Mouse (Mus musculus) embryonic facial prominence, embryonic 12.5 days (tissue): ENCODE measurements around the gene Dbndd2. TPM values are rescaled to one million over a fixed set of nuclear protein-coding genes. Genes with fewer than 3 reads are reported as not detected.
A peak's percentile ranks its signal among the peaks of the same experiment; 100 is the strongest.

Source experiments
- ATAC-seq: fragments of 200-750 bp; cut with Nextera tagmentation; 2 replicates; pipeline ENCODE4 v1.8.0; 2017; ENCODE audit not compliant: insufficient number of reproducible peaks, insufficient read depth, low FRiP score, low TSS enrichment
- H3K27ac ChIP-seq: fragments of 300-500 bp; sonication (generic); 2 replicates; pipeline ENCODE4 v1.5.1; 2016; ENCODE audit warnings: mild to moderate bottlenecking
- H3K27me3 ChIP-seq: fragments of 300-500 bp; sonication (generic); 2 replicates; pipeline ENCODE4 v1.6.1; 2016; ENCODE audit warnings: mild to moderate bottlenecking, moderate library complexity
- H3K36me3 ChIP-seq: fragments of 300-500 bp; sonication (generic); 2 replicates; pipeline ENCODE4 v1.6.1; 2016; ENCODE audit warnings: mild to moderate bottlenecking
- H3K4me1 ChIP-seq: fragments of 300-500 bp; sonication (generic); 2 replicates; pipeline ENCODE4 v1.6.1; 2016
- H3K4me2 ChIP-seq: fragments of 300-500 bp; sonication (generic); replicated peaks from 2 replicates; pipeline ENCODE4 v1.6.1; 2016; ENCODE audit warnings: mild to moderate bottlenecking, moderate library complexity
- H3K4me3 ChIP-seq: fragments of 300-500 bp; sonication (generic); 2 replicates; pipeline ENCODE4 v1.5.1; 2016; ENCODE audit warnings: mild to moderate bottlenecking
- H3K9ac ChIP-seq: fragments of 300-500 bp; sonication (generic); 2 replicates; pipeline ENCODE4 v1.6.1; 2016; ENCODE audit warnings: mild to moderate bottlenecking, moderate library complexity
- H3K9me3 ChIP-seq: fragments of 300-500 bp; sonication (generic); 2 replicates; pipeline ENCODE4 v1.6.1; 2016; ENCODE audit warnings: mild to moderate bottlenecking, moderate library complexity
- WGBS: fragments of 180-500 bp; shearing (Covaris S2); methylation state at CpG from one replicate; pipeline ENCODE4 v1.1.7; 2016; 5-methylcytosine and 5-hydroxymethylcytosine counted together
- polyA plus RNA-seq: library from polyadenylated mRNA; unstranded; fragments of >200 nt; fragmentation: Nextera tagmentation; extraction: Ambion mirVana; gene quantifications from 2 replicates; pipeline ENCODE4 v1.2.1, GENCODE M21; 2016

Dbndd2 gene
- polyA plus RNA-seq, 1 experiment from 2014 or later: 1.7 TPM

GRCm38 (mm10) chr2:164510621-164511190, 24.8 kb downstream of the Dbndd2 start:
- Histone ChIP-seq H3K4me3 (no peak overlapping the region), H3K36me3 (peaks cover 12% of the 10 kb centered on the region), H3K9me3 (no peaks in the 10 kb centered on the region), H3K27ac (0 out of 2 replicates have a peak overlapping the region, but pooled peaks have one; percentile 23), H3K4me1 (no peaks in the 10 kb centered on the region), H3K4me2 (no peak overlapping the region), H3K27me3 (no peaks in the 10 kb centered on the region), H3K9ac (no peak overlapping the region)
- no peak for ATAC-seq
- 33% methylated on average over 4 of the region's 5 CpGs for WGBS

- no peak overlapping the region for H3K9ac ChIP-seq
- no peaks in the 10 kb centered on the region for H3K36me3 ChIP-seq
- H3K4me3 ChIP-seq: no peak overlapping the region
- no peaks in the 10 kb centered on the region for H3K4me1 ChIP-seq
- WGBS: 68% methylated on average over 12 of the region's 14 CpGs
- no peaks in the 10 kb centered on the region for H3K27me3 ChIP-seq
- no peaks in the 10 kb centered on the region for H3K9me3 ChIP-seq
- no peak overlapping the region for H3K4me2 ChIP-seq
- no peak for ATAC-seq
- H3K27ac ChIP-seq: no peak overlapping the region
These were observed 26.4 kb downstream of the Dbndd2 start for GRCm38 (mm10) chr2:164512121-164512909.

- no peaks in the 10 kb centered on the region for H3K9me3 ChIP-seq
- 73% methylated on average over 8 of the region's 8 CpGs for WGBS
- no peaks in the 10 kb centered on the region for H3K4me1 ChIP-seq
- 0 out of 2 replicates have a peak overlapping the region, but pooled peaks have one; percentile 13 for H3K27ac ChIP-seq
- H3K27me3 ChIP-seq: no peaks in the 10 kb centered on the region
- H3K36me3 ChIP-seq: no peaks in the 10 kb centered on the region
- H3K4me3 ChIP-seq: no peak overlapping the region
- H3K4me2 ChIP-seq: no peak overlapping the region
- H3K9ac ChIP-seq: no peak overlapping the region
- no peak for ATAC-seq
These were observed 27.5 kb downstream of the Dbndd2 start for GRCm38 (mm10) chr2:164513389-164513788.

- no peaks in the 10 kb centered on the region for H3K27me3 ChIP-seq
- H3K9me3 ChIP-seq: no peaks in the 10 kb centered on the region
- H3K4me3 ChIP-seq: no peak overlapping the region
- 77% methylated on average over 3 of the region's 3 CpGs for WGBS
- H3K4me2 ChIP-seq: no peak overlapping the region
- no peaks in the 10 kb centered on the region for H3K36me3 ChIP-seq
- H3K4me1 ChIP-seq: no peaks in the 10 kb centered on the region
- no peak for ATAC-seq
- no peak overlapping the region for H3K9ac ChIP-seq
- H3K27ac ChIP-seq: no peak overlapping the region
These were observed 29.0 kb downstream of the Dbndd2 start for GRCm38 (mm10) chr2:164514916-164515315.

GRCm38 (mm10) chr2:164515897-164516296, 30.0 kb downstream of the Dbndd2 start:
- no peak for ATAC-seq
- 71% methylated on average over 9 of the region's 9 CpGs for WGBS
- no peak overlapping the region for H3K9ac ChIP-seq
- H3K4me2 ChIP-seq: no peak overlapping the region
- H3K27ac ChIP-seq: no peak overlapping the region
- no peaks in the 10 kb centered on the region for H3K4me1 ChIP-seq
- no peaks in the 10 kb centered on the region for H3K36me3 ChIP-seq
- no peaks in the 10 kb centered on the region for H3K27me3 ChIP-seq
- H3K9me3 ChIP-seq: no peaks in the 10 kb centered on the region
- H3K4me3 ChIP-seq: no peak overlapping the region

GRCm38 (mm10) chr2:164516592-164516991, 30.7 kb downstream of the Dbndd2 start:
- H3K4me1 ChIP-seq: no peaks in the 10 kb centered on the region
- no peak overlapping the region for H3K4me2 ChIP-seq
- WGBS: 77% methylated on average over 11 of the region's 11 CpGs
- H3K9me3 ChIP-seq: no peaks in the 10 kb centered on the region
- H3K27ac ChIP-seq: no peak overlapping the region
- H3K27me3 ChIP-seq: no peaks in the 10 kb centered on the region
- H3K9ac ChIP-seq: no peak overlapping the region
- H3K36me3 ChIP-seq: no peaks in the 10 kb centered on the region
- no peak for ATAC-seq
- no peak overlapping the region for H3K4me3 ChIP-seq

GRCm38 (mm10) chr2:164517485-164518221, 31.7 kb downstream of the Dbndd2 start:
- Histone ChIP-seq H3K4me2 (no peak overlapping the region), H3K36me3 (no peaks in the 10 kb centered on the region), H3K4me1 (peaks cover 3% of the 10 kb centered on the region; the same call in 1 of the 2 replicates), H3K27me3 (no peaks in the 10 kb centered on the region), H3K9ac (no peak overlapping the region), H3K4me3 (no peak overlapping the region), H3K9me3 (no peaks in the 10 kb centered on the region), H3K27ac (peak overlapping the region; percentile 63; the same call in 1 of the 2 replicates)
- 36% methylated on average over 9 of the region's 10 CpGs for WGBS
- no peak for ATAC-seq

GRCm38 (mm10) chr2:164518266-164519170, 32.6 kb downstream of the Dbndd2 start:
- WGBS: 54% methylated on average over 11 of the region's 11 CpGs
- Histone ChIP-seq H3K27ac (peak overlapping the region; percentile 63; the same call in 1 of the 2 replicates), H3K27me3 (no peaks in the 10 kb centered on the region), H3K9ac (no peak overlapping the region), H3K4me3 (no peak overlapping the region), H3K36me3 (no peaks in the 10 kb centered on the region), H3K9me3 (no peaks in the 10 kb centered on the region), H3K4me2 (no peak overlapping the region), H3K4me1 (peaks cover 3% of the 10 kb centered on the region; the same call in 1 of the 2 replicates)
- no peak for ATAC-seq

- no peak overlapping the region for H3K27ac ChIP-seq
- no peaks in the 10 kb centered on the region for H3K36me3 ChIP-seq
- H3K4me1 ChIP-seq: peaks cover 3% of the 10 kb centered on the region; the same call in 1 of the 2 replicates
- H3K4me2 ChIP-seq: no peak overlapping the region
- H3K9ac ChIP-seq: no peak overlapping the region
- no peak overlapping the region for H3K4me3 ChIP-seq
- ATAC-seq: no peak
- no peaks in the 10 kb centered on the region for H3K27me3 ChIP-seq
- H3K9me3 ChIP-seq: no peaks in the 10 kb centered on the region
- WGBS: 78% methylated on average over 6 of the region's 6 CpGs
These were observed 33.2 kb downstream of the Dbndd2 start for GRCm38 (mm10) chr2:164519171-164519526.

GRCm38 (mm10) chr2:164520782-164521181, 34.9 kb downstream of the Dbndd2 start:
- H3K4me2 ChIP-seq: no peak overlapping the region
- no peaks in the 10 kb centered on the region for H3K36me3 ChIP-seq
- WGBS: 16% methylated on average over 3 of the region's 3 CpGs
- no peak overlapping the region for H3K4me3 ChIP-seq
- H3K9me3 ChIP-seq: no peaks in the 10 kb centered on the region
- H3K4me1 ChIP-seq: peaks cover 3% of the 10 kb centered on the region; the same call in 1 of the 2 replicates
- H3K27ac ChIP-seq: no peak overlapping the region
- H3K9ac ChIP-seq: no peak overlapping the region
- ATAC-seq: no peak
- no peaks in the 10 kb centered on the region for H3K27me3 ChIP-seq

- Histone ChIP-seq H3K9me3 (peaks cover 5% of the 10 kb centered on the region; the same call in 1 of the 2 replicates), H3K4me2 (peak overlapping the region; percentile 14; the same call in 1 of the 2 replicates), H3K4me3 (no peak overlapping the region), H3K36me3 (no peaks in the 10 kb centered on the region), H3K9ac (no peak overlapping the region), H3K4me1 (peaks cover 3% of the 10 kb centered on the region; the same call in 1 of the 2 replicates), H3K27ac (no peak overlapping the region), H3K27me3 (no peaks in the 10 kb centered on the region)
- ATAC-seq: peak; percentile 79
- 13% methylated on average over 11 of the region's 11 CpGs for WGBS
These were observed 35.9 kb downstream of the Dbndd2 start for GRCm38 (mm10) chr2:164521841-164522240.
